Comparison of ENCODE assay signal across 1 mouse cellular context in genomic region chr17:27635575-27635903, GRCm38 (mm10).
A peak's percentile ranks its signal among the peaks of the same experiment; 100 is the strongest.
TF ChIP-seq lines count a peak whose summit lies in the region.

No protein-coding gene starts in this region.

TF ChIP-seq in CH12.LX, 34 proteins besides CTCF, POLR2A, EP300 and RAD21:
- 0 out of 2 replicates have a peak, but pooled peaks have one; percentile 11 for TF ChIP-seq SIN3A (IDR thresholded peaks at IDR 0.05; ENCODE audit: low read length)
- TF ChIP-seq MYC (IDR thresholded peaks at IDR 0.05; ENCODE audit: low read depth, low read length): peak; percentile 35; the same call in 1 of the 2 replicates
